ENCODE assay signal across 8 mouse cellular contexts in genomic region chr5:137306439-137307005, GRCm38 (mm10). TPM values are rescaled to one million over a fixed set of nuclear protein-coding genes. Genes with fewer than 3 reads are reported as not detected.
DNase-seq lines count a peak whose midpoint lies in the region; ATAC-seq and TF ChIP-seq lines count a peak whose summit lies in the region.

No protein-coding gene starts in this region.

- peaks cover 50% of the 10 kb centered on the region for H3K4me1 ChIP-seq in heart, embryonic 13.5 days
- H3K4me1 ChIP-seq in E14TG2a.4 (replicated peaks; ENCODE audit: low read depth, low read length): peaks cover 60% of the 10 kb centered on the region
- peaks cover 8% of the 10 kb centered on the region; the same call in 1 of the 2 replicates for H3K4me1 ChIP-seq in hindbrain, embryonic 11.5 days (replicated peaks; ENCODE audit: control insufficient read depth, insufficient read depth, low read length)
- H3K4me1 ChIP-seq in midbrain, embryonic 11.5 days (ENCODE audit: control insufficient read depth, insufficient read depth, low read length): peaks cover 21% of the 10 kb centered on the region

- H3K27me3 ChIP-seq in heart, embryonic 13.5 days (replicated peaks): no peaks in the 10 kb centered on the region
- no peaks in the 10 kb centered on the region for H3K27me3 ChIP-seq in E14TG2a.4 (ENCODE audit: insufficient read depth, low read length)
- no peaks in the 10 kb centered on the region for H3K27me3 ChIP-seq in hindbrain, embryonic 11.5 days (ENCODE audit: control insufficient read depth, insufficient read depth, low read length)
- H3K27me3 ChIP-seq in midbrain, embryonic 11.5 days (ENCODE audit: control insufficient read depth, insufficient read depth, low read length): no peaks in the 10 kb centered on the region

- WGBS in heart, embryonic 13.5 days: 16% methylated on average over 12 of the region's 12 CpGs
- 19% methylated on average over 12 of the region's 12 CpGs for WGBS in hindbrain, embryonic 11.5 days
- WGBS in midbrain, embryonic 11.5 days: 20% methylated on average over 12 of the region's 12 CpGs

- DNase-seq in heart, adult 9 months (ENCODE audit: low spot score in 2 of 2): no peak
- no peak for DNase-seq in hindbrain, embryonic 11.5 days (ENCODE audit: low spot score)
- DNase-seq in midbrain, embryonic 11.5 days (ENCODE audit: low spot score, missing footprints): no peak
- no peak for DNase-seq in cerebellum, adult 11 months
- no peak for DNase-seq in embryo, embryonic 11 days
- no peak for DNase-seq in frontal cortex, postnatal 10 days (ENCODE audit: low spot score in 2 of 2)

- ATAC-seq in heart, embryonic 13.5 days (ENCODE audit: extremely low read depth, insufficient number of reproducible peaks, low FRiP score, low TSS enrichment): no peak
- ATAC-seq in hindbrain, embryonic 11.5 days (ENCODE audit: low FRiP score): no peak
- ATAC-seq in midbrain, embryonic 11.5 days (ENCODE audit: low FRiP score): no peak

- peak overlapping the region; percentile 85 for H3K4me2 ChIP-seq in heart, embryonic 13.5 days
- H3K4me2 ChIP-seq in hindbrain, embryonic 11.5 days (replicated peaks; ENCODE audit: low read depth, low read length): peak overlapping the region; percentile 57
- peak overlapping the region; percentile 75 for H3K4me2 ChIP-seq in midbrain, embryonic 11.5 days

- no peak for TF ChIP-seq CTCF in E14TG2a.4 (conservative IDR thresholded peaks at IDR 0.05; ENCODE audit: low read length)

- peak overlapping the region; percentile 98 for H3K9ac ChIP-seq in heart, embryonic 13.5 days
- H3K9ac ChIP-seq in hindbrain, embryonic 11.5 days (ENCODE audit: low read depth, low read length): peak overlapping the region; percentile 98
- H3K9ac ChIP-seq in midbrain, embryonic 11.5 days (ENCODE audit: low read length): peak overlapping the region; percentile 94

- H3K36me3 ChIP-seq in heart, embryonic 13.5 days: peaks cover 78% of the 10 kb centered on the region
- peaks cover 79% of the 10 kb centered on the region for H3K36me3 ChIP-seq in E14TG2a.4 (ENCODE audit: insufficient read depth, low read length)
- H3K36me3 ChIP-seq in hindbrain, embryonic 11.5 days (ENCODE audit: control insufficient read depth, insufficient read depth, low read length): peaks cover 10% of the 10 kb centered on the region; the same call in 1 of the 2 replicates
- peaks cover 28% of the 10 kb centered on the region for H3K36me3 ChIP-seq in midbrain, embryonic 11.5 days (ENCODE audit: control insufficient read depth, insufficient read depth, low read length)

- peaks cover 4% of the 10 kb centered on the region; the same call in 1 of the 2 replicates for H3K9me3 ChIP-seq in heart, embryonic 13.5 days
- no peaks in the 10 kb centered on the region for H3K9me3 ChIP-seq in E14TG2a.4 (ENCODE audit: low read length)
- H3K9me3 ChIP-seq in hindbrain, embryonic 11.5 days (ENCODE audit: control insufficient read depth, low read length): no peaks in the 10 kb centered on the region
- 0 out of 2 replicates have a peak, but pooled peaks cover 2% of the 10 kb centered on the region for H3K9me3 ChIP-seq in midbrain, embryonic 11.5 days (ENCODE audit: control insufficient read depth, low read length)

- peak overlapping the region; percentile 97 for H3K27ac ChIP-seq in heart, embryonic 13.5 days (replicated peaks)
- H3K27ac ChIP-seq in hindbrain, embryonic 11.5 days (ENCODE audit: low read depth, low read length): peak overlapping the region; percentile 98
- peak overlapping the region; percentile 95; the same call in 1 of the 2 replicates for H3K27ac ChIP-seq in midbrain, embryonic 11.5 days (ENCODE audit: low read depth, low read length)

- H3K4me3 ChIP-seq in heart, embryonic 13.5 days: peak overlapping the region; percentile 77
- peak overlapping the region; percentile 97 for H3K4me3 ChIP-seq in E14TG2a.4 (replicated peaks; ENCODE audit: low read length)
- peak overlapping the region; percentile 94 for H3K4me3 ChIP-seq in hindbrain, embryonic 11.5 days (ENCODE audit: low read depth, low read length)
- peak overlapping the region; percentile 74 for H3K4me3 ChIP-seq in midbrain, embryonic 11.5 days (ENCODE audit: low read depth, low read length)

RNA-seq across cellular contexts. Expression of gene Srrt, which starts 1.0 kb away (rescaled TPM):
- 84.9 and 88.1 TPM in 2 replicates for polyA plus RNA-seq in heart, embryonic 13.5 days (2015; fragmentation: Nextera tagmentation; extraction: Ambion mirVana)
- 138 and 140 TPM in 2 replicates for polyA plus RNA-seq in hindbrain, embryonic 11.5 days (2014; fragmentation: Nextera tagmentation; extraction: Ambion mirVana)
- 151 and 154 TPM in 2 replicates for polyA plus RNA-seq in midbrain, embryonic 11.5 days (2014; fragmentation: Nextera tagmentation; extraction: Ambion mirVana)

RNA-seq across cellular contexts. Expression of gene Trip6, which starts 7.7 kb away (rescaled TPM):
- polyA plus RNA-seq in heart, embryonic 13.5 days (2015; fragmentation: Nextera tagmentation; extraction: Ambion mirVana): 44.7 and 47.3 TPM in 2 replicates
- 27.4 and 28.6 TPM in 2 replicates for polyA plus RNA-seq in hindbrain, embryonic 11.5 days (2014; fragmentation: Nextera tagmentation; extraction: Ambion mirVana)
- polyA plus RNA-seq in midbrain, embryonic 11.5 days (2014; fragmentation: Nextera tagmentation; extraction: Ambion mirVana): 28.0 and 34.1 TPM in 2 replicates

RNA-seq across cellular contexts. Expression of gene Ufsp1, which starts 12.1 kb away (rescaled TPM):
- 8.1 and 8.8 TPM in 2 replicates for polyA plus RNA-seq in heart, embryonic 13.5 days (2015; fragmentation: Nextera tagmentation; extraction: Ambion mirVana)
- 8.6 and 9.0 TPM in 2 replicates for polyA plus RNA-seq in hindbrain, embryonic 11.5 days (2014; fragmentation: Nextera tagmentation; extraction: Ambion mirVana)
- 7.5 and 7.9 TPM in 2 replicates for polyA plus RNA-seq in midbrain, embryonic 11.5 days (2014; fragmentation: Nextera tagmentation; extraction: Ambion mirVana)

RNA-seq across cellular contexts. Expression of gene Ache, which starts 19.2 kb away (rescaled TPM):
- polyA plus RNA-seq in heart, embryonic 13.5 days (2015; fragmentation: Nextera tagmentation; extraction: Ambion mirVana): 12.7 and 14.8 TPM in 2 replicates
- 6.2 and 8.1 TPM in 2 replicates for polyA plus RNA-seq in hindbrain, embryonic 11.5 days (2014; fragmentation: Nextera tagmentation; extraction: Ambion mirVana)
- polyA plus RNA-seq in midbrain, embryonic 11.5 days (2014; fragmentation: Nextera tagmentation; extraction: Ambion mirVana): 3.6 and 4.0 TPM in 2 replicates

RNA-seq across cellular contexts. Expression of gene Slc12a9, which starts 26.9 kb away (rescaled TPM):
- polyA plus RNA-seq in heart, embryonic 13.5 days (2015; fragmentation: Nextera tagmentation; extraction: Ambion mirVana): 8.1 and 8.7 TPM in 2 replicates
- polyA plus RNA-seq in hindbrain, embryonic 11.5 days (2014; fragmentation: Nextera tagmentation; extraction: Ambion mirVana): 7.1 and 7.5 TPM in 2 replicates
- polyA plus RNA-seq in midbrain, embryonic 11.5 days (2014; fragmentation: Nextera tagmentation; extraction: Ambion mirVana): 5.8 TPM in 2 replicates
